Mouse (Mus musculus) bone marrow macrophage, adult 2 months (primary cell): Measurements from ENCODE around the gene Exoc4.

ENCODE experiments used
- CTCF ChIP-seq: IDR thresholded peaks from 2 replicates; pipeline ENCODE4 v1.5.1; 2012; ENCODE audit warnings: low read depth, mild to moderate bottlenecking, low read length, moderate library complexity
- POLR2A ChIP-seq: IDR thresholded peaks from 2 replicates; pipeline ENCODE4 v1.6.1; 2012; ENCODE audit warnings: mild to moderate bottlenecking, low read depth, low read length, borderline replicate concordance

DNA sequence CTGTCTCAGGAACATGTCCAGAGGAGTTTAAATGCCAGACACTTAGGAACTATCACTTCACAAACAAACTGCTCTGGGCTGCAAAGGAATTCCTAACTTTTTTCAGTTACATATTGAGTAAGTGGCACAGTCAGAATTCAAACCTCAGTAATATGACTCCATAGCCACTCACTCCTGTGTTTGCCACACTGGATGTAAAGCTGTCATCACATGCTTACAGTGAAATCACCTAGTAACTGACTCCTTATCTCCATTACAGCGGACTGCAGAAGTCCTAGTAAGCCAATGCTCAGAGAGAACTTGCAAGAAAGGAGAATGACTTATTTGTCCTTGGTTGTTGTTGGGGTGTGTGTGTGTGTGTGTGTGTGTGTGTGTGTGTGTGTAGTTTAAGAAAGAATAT, 448.1 kb downstream of the Exoc4 start:
- TF ChIP-seq CTCF (no peak), POLR2A (no peak)
